Comparison of ENCODE assay signal across 7 mouse cellular contexts in genomic region chr1:74505721-74506464, GRCm38 (mm10). TPM values are rescaled to one million over a fixed set of nuclear protein-coding genes. Genes with fewer than 3 reads are reported as not detected.
A peak's percentile ranks its signal among the peaks of the same experiment; 100 is the strongest.
DNase-seq lines count a peak whose midpoint lies in the region; ATAC-seq lines count a peak whose summit lies in the region.

TSS of gene Cnot9 (plus strand) at chr1:74506058.

- no peaks in the 10 kb centered on the region for H3K27me3 ChIP-seq in embryonic facial prominence, embryonic 12.5 days
- H3K27me3 ChIP-seq in limb, embryonic 11.5 days (ENCODE audit: control insufficient read depth, insufficient read depth, low read length), result no peaks in the 10 kb centered on the region
- no peaks in the 10 kb centered on the region for H3K27me3 ChIP-seq in midbrain, embryonic 14.5 days (ENCODE audit: control insufficient read depth, insufficient read depth, low read length)

- under 1% methylated on average over 62 of the region's 64 CpGs for WGBS in embryonic facial prominence, embryonic 12.5 days
- under 1% methylated on average over 64 of the region's 64 CpGs for WGBS in limb, embryonic 11.5 days
- WGBS in midbrain, embryonic 14.5 days, result under 1% methylated on average over 64 of the region's 64 CpGs

- peaks cover 25% of the 10 kb centered on the region for H3K4me1 ChIP-seq in embryonic facial prominence, embryonic 12.5 days
- peaks cover 5% of the 10 kb centered on the region; the same call in 1 of the 2 replicates for H3K4me1 ChIP-seq in limb, embryonic 11.5 days (ENCODE audit: control insufficient read depth, insufficient read depth, low read length)
- peaks cover 30% of the 10 kb centered on the region for H3K4me1 ChIP-seq in midbrain, embryonic 14.5 days (ENCODE audit: control insufficient read depth, insufficient read depth, low read length)

- peak within 1 kb of the TSS; percentile 76 for H3K4me3 ChIP-seq in embryonic facial prominence, embryonic 12.5 days
- peak within 1 kb of the TSS; percentile 83 for H3K4me3 ChIP-seq in limb, embryonic 11.5 days (ENCODE audit: low read depth, low read length)
- peak within 1 kb of the TSS; percentile 64 for H3K4me3 ChIP-seq in midbrain, embryonic 14.5 days (replicated peaks; ENCODE audit: low read depth, low read length)

- H3K36me3 ChIP-seq in embryonic facial prominence, embryonic 12.5 days, result no peaks in the 10 kb centered on the region
- no peaks in the 10 kb centered on the region for H3K36me3 ChIP-seq in limb, embryonic 11.5 days (ENCODE audit: control insufficient read depth, insufficient read depth, low read length)
- 0 out of 2 replicates have a peak, but pooled peaks cover 3% of the 10 kb centered on the region for H3K36me3 ChIP-seq in midbrain, embryonic 14.5 days (ENCODE audit: control insufficient read depth, insufficient read depth, low read length)

- H3K4me2 ChIP-seq in embryonic facial prominence, embryonic 12.5 days (replicated peaks), result peak within 1 kb of the TSS; percentile 78
- H3K4me2 ChIP-seq in limb, embryonic 11.5 days (ENCODE audit: low read depth, severe bottlenecking), result peak within 1 kb of the TSS; percentile 68
- H3K4me2 ChIP-seq in midbrain, embryonic 14.5 days (ENCODE audit: low read length), result peak within 1 kb of the TSS; percentile 88

- H3K9ac ChIP-seq in embryonic facial prominence, embryonic 12.5 days, result peak within 1 kb of the TSS; percentile 96
- peak within 1 kb of the TSS; percentile 84 for H3K9ac ChIP-seq in limb, embryonic 11.5 days (ENCODE audit: low read length)
- peak within 1 kb of the TSS; percentile 81 for H3K9ac ChIP-seq in midbrain, embryonic 14.5 days (replicated peaks; ENCODE audit: low read length)

- H3K27ac ChIP-seq in embryonic facial prominence, embryonic 12.5 days, result peak within 1 kb of the TSS; percentile 91
- H3K27ac ChIP-seq in limb, embryonic 11.5 days (replicated peaks; ENCODE audit: low read depth, low read length), result peak within 1 kb of the TSS; percentile 91
- peak within 1 kb of the TSS; percentile 79 for H3K27ac ChIP-seq in midbrain, embryonic 14.5 days (replicated peaks; ENCODE audit: low read depth, low read length)

- peak; percentile 100 for DNase-seq in adrenal gland, postnatal 25 days
- DNase-seq in heart, adult 11 months, result peak; percentile 100
- DNase-seq in kidney, adult 18-20 months, result peak; percentile 100
- DNase-seq in limb, embryonic 11.5 days (ENCODE audit: low spot score), result peak; percentile 100
- DNase-seq in midbrain, embryonic 14.5 days, result peak; percentile 100
- peak; percentile 100 for DNase-seq in spleen, adult 18-20 months

- H3K9me3 ChIP-seq in embryonic facial prominence, embryonic 12.5 days, result no peaks in the 10 kb centered on the region
- H3K9me3 ChIP-seq in limb, embryonic 11.5 days (ENCODE audit: control insufficient read depth, low read length), result no peaks in the 10 kb centered on the region
- no peaks in the 10 kb centered on the region for H3K9me3 ChIP-seq in midbrain, embryonic 14.5 days (ENCODE audit: control insufficient read depth, low read length)

- ATAC-seq in embryonic facial prominence, embryonic 12.5 days (ENCODE audit: insufficient number of reproducible peaks, insufficient read depth, low FRiP score, low TSS enrichment), result peak; percentile 99
- peak; percentile 99 for ATAC-seq in limb, embryonic 11.5 days (ENCODE audit: insufficient number of reproducible peaks, low FRiP score, low TSS enrichment, low read depth)
- ATAC-seq in midbrain, embryonic 14.5 days (ENCODE audit: low FRiP score, low TSS enrichment), result peak; percentile 100

RNA-seq across cellular contexts. Expression of gene Cnot9, which starts in this region (rescaled TPM):
- total RNA-seq in adrenal gland, postnatal 25 days (2021), result 26.3 and 27.2 TPM in 2 replicates
- 70.1 and 71.5 TPM in 2 replicates for polyA plus RNA-seq in embryonic facial prominence, embryonic 12.5 days (2016; fragmentation: Nextera tagmentation; extraction: Ambion mirVana)
- 113 and 120 TPM in 2 replicates for polyA plus RNA-seq in limb, embryonic 11.5 days (2014; fragmentation: Nextera tagmentation; extraction: Ambion mirVana)
- 48.5 and 56.0 TPM in 2 replicates for polyA plus RNA-seq in midbrain, embryonic 14.5 days (2014; fragmentation: Nextera tagmentation; extraction: Ambion mirVana)

Comparison
In these comparisons a context has a peak if more than half of its experiments do, and no peak if none do; other contexts are left out.
1. Peak in every context shown above with its lines: DNase-seq, ATAC-seq, H3K4me3 ChIP-seq and H3K27ac ChIP-seq.